Mouse (Mus musculus): Measurements from ENCODE around the gene Ppp1r14b. TPM values are rescaled to one million over a fixed set of nuclear protein-coding genes. Genes with fewer than 3 reads are reported as not detected.
A peak's percentile ranks its signal among the peaks of the same experiment; 100 is the strongest.

The Ppp1r14b gene
- total RNA-seq (2022) = 10 to 100 TPM; 56.6 to 72.1 (median 59.0) TPM

- DNase-seq (ENCODE audit: low spot score in 2 of 2) = peak; percentile 69 to 72
Observed at GRCm38 (mm10) chr19:6974211-6975205, at the start of gene Ppp1r14b. TSS of gene Ppp1r14b (plus strand) at chr19:6974968.

- DNase-seq (ENCODE audit: low spot score in 2 of 2) = no peak
Observed at GRCm38 (mm10) chr19:6925307-6925573, 49.5 kb upstream of the Ppp1r14b start, which contains the start of gene Catsperz. TSS of gene Catsperz (minus strand) at chr19:6925380.

GRCm38 (mm10) chr19:6925611-6926329 lies 49.0 kb upstream of the Ppp1r14b start:
- no peak for DNase-seq (ENCODE audit: low spot score in 2 of 2)

GRCm38 (mm10) chr19:6926559-6927255 lies 48.1 kb upstream of the Ppp1r14b start:
- no peak for DNase-seq (ENCODE audit: low spot score in 2 of 2)

- DNase-seq (ENCODE audit: low spot score in 2 of 2) = no peak
Observed at GRCm38 (mm10) chr19:6928080-6928479, 46.7 kb upstream of the Ppp1r14b start.

- no peak for DNase-seq (ENCODE audit: low spot score in 2 of 2)
Observed at GRCm38 (mm10) chr19:6931002-6931401, 43.8 kb upstream of the Ppp1r14b start.

- DNase-seq (ENCODE audit: low spot score in 2 of 2) = no peak
Observed at GRCm38 (mm10) chr19:6932018-6932417, 42.8 kb upstream of the Ppp1r14b start.

- no peak for DNase-seq (ENCODE audit: low spot score in 2 of 2)
Observed at GRCm38 (mm10) chr19:6933102-6933435, 41.7 kb upstream of the Ppp1r14b start.

GRCm38 (mm10) chr19:6933436-6934194 lies 41.2 kb upstream of the Ppp1r14b start:
- DNase-seq (ENCODE audit: low spot score in 2 of 2) = peak in 1 of 2 experiments; percentile 75

GRCm38 (mm10) chr19:6934195-6934977 lies 40.4 kb upstream of the Ppp1r14b start, which contains the start of gene Kcnk4:
TSS of gene Kcnk4 (minus strand) at chr19:6934515.
- DNase-seq (ENCODE audit: low spot score in 2 of 2) = no peak

GRCm38 (mm10) chr19:6936299-6936698 lies 38.5 kb upstream of the Ppp1r14b start:
- DNase-seq (ENCODE audit: low spot score in 2 of 2) = no peak

- no peak for DNase-seq (ENCODE audit: low spot score in 2 of 2)
Observed at GRCm38 (mm10) chr19:6937541-6938465, 37.0 kb upstream of the Ppp1r14b start.

- DNase-seq (ENCODE audit: low spot score in 2 of 2) = no peak
Observed at GRCm38 (mm10) chr19:6939106-6940002, 35.4 kb upstream of the Ppp1r14b start.

- DNase-seq (ENCODE audit: low spot score in 2 of 2) = no peak
Observed at GRCm38 (mm10) chr19:6940396-6941351, 34.1 kb upstream of the Ppp1r14b start.

GRCm38 (mm10) chr19:6941372-6942248 lies 33.2 kb upstream of the Ppp1r14b start, which contains the start of gene Bad:
TSS of gene Bad (plus strand) at chr19:6941861.
- peak; percentile 84 to 97 for DNase-seq (ENCODE audit: low spot score in 2 of 2)

- DNase-seq (ENCODE audit: low spot score in 2 of 2) = peak; percentile 85 to 94
Observed at GRCm38 (mm10) chr19:6942249-6942691, 32.5 kb upstream of the Ppp1r14b start, which contains the start of gene Gpr137. TSS of gene Gpr137 (minus strand) at chr19:6942480.

Data from left cerebral cortex, adult 8-10 months (tissue).